Mouse (Mus musculus): ENCODE measurements around the gene Arhgef11.

The Arhgef11 gene

GRCm38 (mm10) chr3:87661291-87661690, 43.9 kb downstream of the Arhgef11 start:
- no peak for DNase-seq (ENCODE audit: low spot score)

DNA sequence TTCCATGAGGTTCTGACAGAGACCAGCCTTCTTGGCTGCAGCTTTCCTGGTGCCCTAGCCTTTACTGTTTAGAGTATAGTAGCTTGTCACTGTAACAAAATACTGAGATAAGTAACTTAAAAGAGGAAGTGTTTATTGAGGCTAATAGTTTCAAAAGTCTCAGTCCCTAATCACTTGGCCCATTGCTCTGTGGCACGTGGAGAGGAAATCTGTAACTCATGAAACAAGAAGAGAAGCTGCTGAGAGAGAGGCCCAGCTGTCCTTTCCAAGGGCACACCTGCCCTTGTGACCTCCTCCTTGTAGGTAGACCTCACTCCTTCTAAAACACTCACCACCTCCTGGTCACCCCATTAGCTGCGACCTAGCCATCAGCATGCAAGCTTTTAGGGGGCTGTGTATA, 101.2 kb downstream of the Arhgef11 start:
- no peak for DNase-seq (ENCODE audit: low spot score)

- no peak for DNase-seq (ENCODE audit: low spot score)
These were observed 107.2 kb downstream of the Arhgef11 start for GRCm38 (mm10) chr3:87724556-87724955.

GRCm38 (mm10) chr3:87725396-87726160, 108.2 kb downstream of the Arhgef11 start:
- peak; percentile 34 for DNase-seq (ENCODE audit: low spot score)

GRCm38 (mm10) chr3:87726191-87726590, 108.8 kb downstream of the Arhgef11 start:
- DNase-seq (ENCODE audit: low spot score): peak; percentile 17

DNA sequence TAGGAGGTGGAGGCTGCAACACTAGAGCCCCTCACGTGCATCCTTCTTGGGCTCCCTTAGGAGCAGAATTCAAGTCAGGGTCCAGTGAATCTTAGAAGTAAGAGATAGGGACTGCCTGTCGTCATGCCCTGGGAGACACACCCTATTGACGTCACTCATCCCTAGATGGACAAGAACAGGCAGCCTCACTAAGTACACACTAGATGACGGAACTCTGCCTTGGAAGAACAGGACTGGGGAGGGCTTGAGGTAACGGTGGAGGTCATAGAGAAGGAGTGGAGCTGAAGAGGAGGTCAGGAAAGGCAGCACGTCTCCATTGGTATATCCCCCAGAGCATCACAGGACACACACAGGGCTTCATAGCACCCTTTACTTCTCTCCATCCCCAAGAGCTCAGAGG, 111.3 kb downstream of the Arhgef11 start:
- peak; percentile 27 for DNase-seq (ENCODE audit: low spot score)

- DNase-seq (ENCODE audit: low spot score): no peak
These were observed 115.7 kb downstream of the Arhgef11 start for GRCm38 (mm10) chr3:87733098-87733497.

DNA sequence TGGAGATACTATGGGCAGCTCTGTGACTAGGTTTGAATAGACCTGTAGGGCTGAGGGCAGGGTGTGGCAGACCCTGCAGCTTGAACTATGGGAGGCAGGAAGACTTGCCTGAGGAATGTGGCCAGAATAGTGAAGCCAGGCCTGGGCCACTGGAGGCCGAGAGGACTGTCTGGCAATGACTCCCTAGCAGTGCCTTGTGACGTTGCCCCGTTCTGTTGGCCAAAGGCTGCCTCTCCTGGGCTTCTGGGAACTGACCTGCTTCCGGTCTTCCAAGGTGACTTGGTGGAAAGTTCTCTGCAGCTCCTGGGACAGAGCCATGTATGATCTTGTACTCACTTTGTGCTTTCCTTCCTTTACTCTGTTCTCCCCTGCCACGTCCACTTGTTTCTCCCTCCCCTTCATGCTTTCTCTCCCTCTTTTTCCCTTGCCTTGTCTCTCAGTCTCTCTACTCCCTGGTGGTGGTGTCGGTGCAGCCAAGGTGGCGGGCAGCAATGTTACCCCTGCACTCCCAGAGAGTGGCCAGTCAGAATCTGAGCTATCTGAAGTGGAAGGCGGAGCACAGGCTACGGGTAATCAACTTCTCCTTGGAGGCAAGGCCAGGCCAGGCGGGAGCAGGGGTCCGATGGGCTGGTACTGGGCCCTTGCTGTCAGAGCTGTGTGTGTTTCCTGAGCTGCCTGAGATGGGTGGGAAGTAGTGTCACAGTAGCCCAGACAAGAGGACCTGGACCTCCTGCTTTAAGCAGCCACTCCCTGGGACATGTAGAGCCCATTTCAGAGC, 116.8 kb downstream of the Arhgef11 start:
- no peak for DNase-seq (ENCODE audit: low spot score)

DNA sequence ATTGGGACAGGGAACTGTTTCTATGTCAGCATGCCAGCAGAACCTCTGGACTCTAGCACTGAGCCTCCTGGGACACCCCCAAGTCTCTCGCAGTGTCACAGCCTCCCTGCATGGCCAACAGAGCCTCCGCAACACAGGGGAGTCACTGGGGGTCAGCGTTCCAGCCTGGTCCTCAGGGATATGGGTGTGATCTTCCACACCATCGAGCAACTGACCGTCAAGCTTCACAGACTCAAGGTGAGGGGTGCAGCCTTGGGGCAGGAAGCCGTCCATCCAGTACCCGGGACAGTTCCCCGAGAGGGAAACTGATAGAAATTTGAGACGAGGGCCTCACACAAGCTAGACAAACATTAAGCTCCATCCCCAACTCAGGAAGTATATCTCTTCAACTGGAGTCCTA, 118.0 kb downstream of the Arhgef11 start:
- DNase-seq (ENCODE audit: low spot score): no peak

GRCm38 (mm10) chr3:87738906-87739305, 121.5 kb downstream of the Arhgef11 start:
- DNase-seq (ENCODE audit: low spot score): no peak

- no peak for DNase-seq (ENCODE audit: low spot score)
These were observed 124.7 kb downstream of the Arhgef11 start for GRCm38 (mm10) chr3:87742013-87742412.

DNA sequence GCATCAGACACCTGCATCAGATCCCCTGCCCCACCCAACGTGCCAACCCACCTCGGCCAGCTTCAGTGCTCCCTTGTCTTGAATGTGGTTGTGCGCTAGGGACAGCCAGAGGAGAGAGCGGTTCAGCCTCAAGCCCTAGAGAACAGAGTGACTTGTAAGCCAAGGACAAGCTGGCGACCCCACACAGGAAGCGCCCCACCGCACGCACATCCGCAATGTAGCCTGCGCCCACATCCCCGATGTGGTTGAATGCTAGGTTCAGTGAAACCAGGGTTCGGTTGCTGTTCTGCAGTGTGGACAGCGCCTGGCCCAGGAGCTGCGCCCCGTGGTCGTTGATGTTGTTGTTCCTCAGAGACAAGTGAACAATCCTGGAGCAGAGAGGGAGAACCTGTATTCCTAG, 125.4 kb downstream of the Arhgef11 start:
- DNase-seq (ENCODE audit: low spot score): no peak

DNA sequence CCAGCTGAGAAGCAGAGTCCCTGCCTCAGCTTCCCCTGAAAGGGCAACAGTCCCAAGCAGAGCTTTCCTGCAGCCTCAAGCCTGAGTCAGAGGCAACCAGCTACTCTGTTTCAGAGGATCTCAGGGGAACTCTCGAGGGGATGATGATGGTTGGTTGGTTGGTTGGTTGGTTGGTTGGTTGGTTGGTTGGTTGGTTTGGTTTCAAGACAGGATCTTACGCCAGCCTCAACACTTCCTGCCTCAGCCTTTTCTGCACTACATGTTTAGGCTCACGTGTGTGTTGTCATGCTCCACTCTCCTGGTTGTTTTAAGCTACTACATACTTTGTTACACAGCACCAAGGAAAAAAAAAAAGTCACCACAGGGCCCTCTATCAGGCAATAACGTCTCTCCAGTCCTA, 126.6 kb downstream of the Arhgef11 start:
- DNase-seq (ENCODE audit: low spot score): no peak

DNA sequence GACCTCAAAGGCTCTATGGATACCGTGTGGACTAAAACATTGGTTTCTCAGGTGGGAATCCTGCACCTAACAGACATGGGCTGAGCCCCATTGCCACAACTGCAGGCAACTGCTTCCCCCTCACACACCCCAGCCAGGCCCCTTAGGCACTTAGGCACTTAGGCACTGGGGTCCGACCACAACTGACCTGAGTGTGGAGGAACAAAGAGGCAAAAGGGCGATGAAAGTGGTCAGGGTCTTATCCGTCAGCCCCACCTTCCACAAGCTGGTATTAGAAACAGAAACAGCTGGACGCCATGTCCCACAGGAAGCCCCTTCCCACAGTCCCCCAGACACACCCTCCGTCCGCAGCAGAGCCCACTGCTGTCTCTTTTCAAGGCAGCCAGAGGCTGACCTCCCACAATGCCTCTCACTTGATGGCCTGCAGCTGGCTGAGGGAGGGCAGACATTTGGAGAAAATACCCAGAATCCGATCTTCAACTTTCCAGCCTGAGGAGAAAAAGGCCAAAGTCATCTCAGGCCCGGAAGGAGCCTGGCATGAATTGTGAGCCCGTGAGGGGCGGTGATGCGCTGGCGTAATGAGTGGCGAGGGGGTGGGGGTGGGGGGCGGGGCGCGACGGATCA, 127.8 kb downstream of the Arhgef11 start:
- no peak for DNase-seq (ENCODE audit: low spot score)

- DNase-seq (ENCODE audit: low spot score): peak; percentile 67
These were observed 131.1 kb downstream of the Arhgef11 start, which contains the start of gene Lrrc71 for GRCm38 (mm10) chr3:87748431-87748830. Gene Lrrc71, minus strand, starts transcription at chr3:87748625.

DNA sequence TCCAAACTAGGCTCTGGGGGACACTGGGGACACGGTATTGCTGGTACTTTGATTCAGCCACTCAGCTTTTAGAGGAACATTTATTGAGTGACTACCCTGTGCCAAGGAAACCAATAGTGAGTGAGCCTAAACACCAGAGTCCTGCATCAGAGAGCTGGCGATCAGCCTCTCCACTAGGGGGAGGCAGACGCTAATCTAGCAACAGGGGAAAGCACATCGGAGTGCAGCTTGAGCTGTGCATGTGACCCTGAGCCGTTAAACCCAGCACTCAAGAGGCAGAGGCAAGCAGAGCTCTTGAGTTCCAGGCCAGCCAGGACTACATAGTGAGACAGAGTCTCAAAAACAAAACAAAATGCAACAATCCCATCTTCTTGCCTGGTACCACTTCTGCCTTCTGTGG, 131.7 kb downstream of the Arhgef11 start:
- no peak for DNase-seq (ENCODE audit: low spot score)

DNA sequence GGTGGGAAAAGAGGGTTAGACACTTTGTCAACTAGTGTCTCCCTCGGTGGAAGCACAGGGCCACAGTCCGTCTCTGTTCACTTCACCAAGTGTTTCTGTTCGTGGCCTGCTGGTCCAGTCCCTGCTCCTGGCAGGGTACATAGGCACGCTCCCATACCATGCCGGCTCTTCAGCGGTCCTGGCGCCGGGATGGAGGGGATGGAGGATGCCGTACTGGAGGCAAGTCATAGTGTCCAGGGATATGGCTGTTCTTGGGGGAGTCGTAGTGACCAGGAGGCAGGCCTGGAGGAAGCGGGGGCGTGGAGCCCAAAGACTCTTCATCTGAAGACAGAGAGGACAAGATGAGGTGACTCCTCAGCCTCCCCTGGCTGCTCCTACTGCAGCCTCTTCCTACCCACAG, 132.6 kb downstream of the Arhgef11 start:
- no peak for DNase-seq (ENCODE audit: low spot score)

DNA sequence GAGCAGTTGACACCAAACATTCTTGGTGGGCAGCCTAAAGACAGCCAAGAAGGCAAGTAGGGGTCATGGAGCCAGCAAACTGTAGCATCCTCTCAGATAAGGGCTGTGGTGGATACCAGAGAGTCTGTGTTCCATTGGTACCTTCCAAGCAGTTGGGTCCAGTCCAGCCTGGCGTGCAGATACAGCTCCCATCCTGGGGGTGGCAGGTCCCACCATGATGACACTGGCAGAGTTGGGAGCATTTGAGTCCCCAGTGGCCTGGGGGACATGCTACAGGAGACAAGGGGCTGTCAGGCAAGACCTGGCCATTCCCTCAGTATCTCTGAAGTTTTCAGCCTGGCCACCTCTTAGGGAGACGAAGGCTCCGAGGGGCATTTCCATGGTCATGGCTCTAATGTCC, 135.2 kb downstream of the Arhgef11 start:
- no peak for DNase-seq (ENCODE audit: low spot score)

- DNase-seq (ENCODE audit: low spot score): no peak
These were observed 136.5 kb downstream of the Arhgef11 start for GRCm38 (mm10) chr3:87753829-87754228.

DNA sequence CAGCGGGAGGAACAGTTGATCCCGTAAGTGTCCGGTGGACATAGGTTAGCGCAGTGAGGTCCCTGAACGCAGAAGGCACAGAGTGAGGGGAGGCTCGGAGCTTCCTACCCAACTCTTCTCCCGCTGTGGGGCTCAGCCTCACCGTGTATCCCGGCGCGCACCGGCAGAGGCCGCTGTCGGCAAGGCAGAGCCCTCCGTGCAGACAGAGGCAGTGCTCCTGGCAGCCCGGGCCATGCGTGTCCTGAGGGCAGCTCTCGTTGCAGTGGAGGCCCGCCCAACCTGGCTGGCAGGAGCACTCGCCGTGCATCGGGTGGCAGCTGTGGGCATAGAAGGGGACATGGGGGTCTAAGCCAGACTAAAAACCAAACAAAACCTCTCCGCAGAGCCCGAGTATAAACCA, 138.6 kb downstream of the Arhgef11 start:
- peak; percentile 95 for DNase-seq (ENCODE audit: low spot score)

- DNase-seq (ENCODE audit: low spot score): no peak
These were observed 139.1 kb downstream of the Arhgef11 start for GRCm38 (mm10) chr3:87756488-87756887.

- no peak for DNase-seq (ENCODE audit: low spot score)
These were observed 141.3 kb downstream of the Arhgef11 start for GRCm38 (mm10) chr3:87758641-87759040.
